Mouse (Mus musculus): ENCODE data around the gene Cyp2w1.

DNA sequence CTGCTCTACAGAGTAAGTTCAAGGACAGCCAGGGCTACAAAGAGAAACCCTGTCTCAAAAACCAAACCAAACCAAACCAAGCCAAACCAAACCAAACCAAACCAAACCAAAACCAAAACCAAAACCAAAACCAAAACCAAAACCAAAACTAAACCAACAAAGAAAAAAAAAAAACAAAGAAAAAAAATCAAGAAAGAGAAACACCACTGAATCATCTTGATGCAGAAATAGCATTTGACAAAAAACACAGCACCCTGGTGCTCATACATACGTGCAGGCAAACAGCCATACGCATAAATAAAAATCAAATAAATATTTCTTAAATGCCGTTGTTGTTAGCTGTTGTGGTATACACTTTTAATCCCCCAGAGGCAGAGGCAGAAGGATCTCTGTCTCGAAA, 41.9 kb upstream of the Cyp2w1 start:
- TF ChIP-seq NANOG (IDR thresholded peaks at IDR 0.05; ENCODE audit: borderline replicate concordance, low read length) (no peak), CTCF (conservative IDR thresholded peaks at IDR 0.05; ENCODE audit: low read length) (no peak)
